Mouse (Mus musculus): ENCODE measurements around the gene Uhmk1. TPM values are rescaled to one million over a fixed set of nuclear protein-coding genes. Genes with fewer than 3 reads are reported as not detected.

Uhmk1 gene
- total RNA-seq, 2 experiments from 2014 or later = 25.5 to 26.0 TPM

Other genes with a start within 250 kb of the Uhmk1 start
- 10 to 100 TPM; 15.0 TPM for gene Hsd17b7, start 246.2 kb downstream of the Uhmk1 start, total RNA-seq (2021)
- gene Ddr2, start 104.6 kb downstream of the Uhmk1 start, total RNA-seq (2021) = 10 to 100 TPM; 20.8 to 22.1 TPM
- 10 to 100 TPM; 45.5 to 50.7 TPM for gene Uap1, start 40.4 kb downstream of the Uhmk1 start, total RNA-seq (2021)
- gene Sh2d1b2, start 17.4 kb upstream of the Uhmk1 start, total RNA-seq (2021) = not detected
- under 1 TPM in 1 of 2 experiments, not detected in 1; 0.15 TPM for gene Sh2d1b1, start 61.9 kb upstream of the Uhmk1 start, total RNA-seq (2021)
- 10 to 100 TPM in 1 of 2 experiments, 1 to 10 TPM in 1; 8.2 to 10.7 TPM for gene Gm7694, start 90.9 kb upstream of the Uhmk1 start, total RNA-seq (2021)
- gene Spata46, start 93.4 kb upstream of the Uhmk1 start, total RNA-seq (2021) = not detected